Comparison of ENCODE assay signal across 14 mouse cellular contexts in the genomic region with DNA sequence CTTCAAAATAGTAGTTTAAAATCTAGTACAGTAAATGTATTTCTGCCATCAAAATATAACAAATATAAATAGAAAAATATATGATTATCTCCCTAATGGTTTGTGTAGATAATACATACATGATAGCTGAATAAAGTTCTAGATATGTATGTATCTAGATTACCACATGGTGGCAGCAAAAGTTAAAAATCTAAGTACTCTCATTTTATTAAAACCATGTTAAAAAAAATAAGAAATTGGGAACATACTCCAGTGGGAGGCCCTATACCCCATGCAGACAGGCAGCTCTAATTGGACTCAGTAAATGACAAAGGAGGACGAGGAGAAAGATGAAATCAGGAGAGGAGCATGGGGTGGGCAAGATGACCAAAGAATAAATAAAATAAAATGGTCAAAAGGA. TPM values are rescaled to one million over a fixed set of nuclear protein-coding genes. Genes with fewer than 3 reads are reported as not detected.
DNase-seq lines count a peak whose midpoint lies in the region; ATAC-seq and TF ChIP-seq lines count a peak whose summit lies in the region.
"Had no signal": no experiment of that assay in that cellular context is flagged by ENCODE, and none has a peak within 500 bp of the region (broad histone marks: within the 10 kb centered on the region; RNA-seq: fewer than 3 reads in every experiment).

No protein-coding gene starts in this region.

- H3K9ac ChIP-seq in hindbrain, postnatal 0 days (replicated peaks; ENCODE audit: low read length) = no peak overlapping the region
- H3K9ac ChIP-seq in hindbrain, embryonic 11.5 days (ENCODE audit: low read depth, low read length) = no peak overlapping the region
- H3K9ac ChIP-seq: embryonic facial prominence, embryonic 12.5 days had no signal

- no peak overlapping the region for H3K27ac ChIP-seq in cerebellum, adult 2 months (ENCODE audit: insufficient read depth, low read length)
- no peak overlapping the region for H3K27ac ChIP-seq in hindbrain, postnatal 0 days
- no peak overlapping the region for H3K27ac ChIP-seq in hindbrain, embryonic 11.5 days (ENCODE audit: low read depth, low read length)
- H3K27ac ChIP-seq: embryonic facial prominence, embryonic 12.5 days had no signal

- no peak overlapping the region for H3K4me3 ChIP-seq in cerebellum, adult 2 months (replicated peaks; ENCODE audit: insufficient read depth, low read depth, low read length)
- no peak overlapping the region for H3K4me3 ChIP-seq in hindbrain, postnatal 0 days (ENCODE audit: low read length)
- H3K4me3 ChIP-seq in hindbrain, embryonic 11.5 days (ENCODE audit: low read depth, low read length) = no peak overlapping the region
- H3K4me3 ChIP-seq: embryonic facial prominence, embryonic 12.5 days had no signal

- no peaks in the 10 kb centered on the region for H3K36me3 ChIP-seq in hindbrain, postnatal 0 days (ENCODE audit: insufficient read depth, low read length)
- H3K36me3 ChIP-seq in hindbrain, embryonic 11.5 days (ENCODE audit: control insufficient read depth, insufficient read depth, low read length) = no peaks in the 10 kb centered on the region
- H3K36me3 ChIP-seq: embryonic facial prominence, embryonic 12.5 days had no signal

- H3K27me3 ChIP-seq in cerebellum, adult 2 months (ENCODE audit: control insufficient read depth, insufficient read depth, low read length) = no peaks in the 10 kb centered on the region
- H3K27me3 ChIP-seq in hindbrain, postnatal 0 days (ENCODE audit: insufficient read depth, low read length) = no peaks in the 10 kb centered on the region
- H3K27me3 ChIP-seq in hindbrain, embryonic 11.5 days (ENCODE audit: control insufficient read depth, insufficient read depth, low read length) = no peaks in the 10 kb centered on the region
- H3K27me3 ChIP-seq: embryonic facial prominence, embryonic 12.5 days had no signal

- H3K4me2 ChIP-seq in hindbrain, postnatal 0 days (ENCODE audit: low read depth, low read length) = no peak overlapping the region
- no peak overlapping the region for H3K4me2 ChIP-seq in hindbrain, embryonic 11.5 days (replicated peaks; ENCODE audit: low read depth, low read length)
- H3K4me2 ChIP-seq: embryonic facial prominence, embryonic 12.5 days had no signal

- H3K9me3 ChIP-seq in hindbrain, postnatal 0 days (ENCODE audit: low read length) = no peaks in the 10 kb centered on the region
- no peaks in the 10 kb centered on the region for H3K9me3 ChIP-seq in hindbrain, embryonic 11.5 days (ENCODE audit: control insufficient read depth, low read length)
- H3K9me3 ChIP-seq: embryonic facial prominence, embryonic 12.5 days had no signal

- no peak for TF ChIP-seq CTCF in cerebellum, adult 2 months (IDR thresholded peaks at IDR 0.05; ENCODE audit: borderline replicate concordance, insufficient read depth, low read depth, low read length)
- peak; percentile 43 for TF ChIP-seq CTCF in hindbrain, postnatal 0 days (IDR thresholded peaks at IDR 0.05; ENCODE audit: low read depth)
- no peak for TF ChIP-seq CTCF in brain, embryonic 14.5 days (IDR thresholded peaks at IDR 0.05; ENCODE audit: borderline replicate concordance, extremely low read depth, insufficient read depth, insufficient read length)

- peak; percentile 16 for DNase-seq in cerebellum, adult 9-10 months
- no peak for DNase-seq in cerebellum, adult 2 months
- DNase-seq in hindbrain, postnatal 0 days (ENCODE audit: low spot score) = peak; percentile 73
- DNase-seq in hindbrain, embryonic 11.5 days (ENCODE audit: low spot score) = no peak
- peak; percentile 63 for DNase-seq in 3T3-L1 (ENCODE audit: low read depth, low spot score)
- DNase-seq in brain, embryonic 14.5 days (ENCODE audit: low read depth) = peak; percentile 61
- no peak for DNase-seq in urinary bladder, postnatal 14 days (ENCODE audit: low spot score)
- DNase-seq in layer of hippocampus, adult 9-10 months (ENCODE audit: low spot score) = no peak
- DNase-seq: adrenal gland, adult 8-10 months; kidney, adult 9 months; lung, postnatal 4 days had no signal

- no peaks in the 10 kb centered on the region for H3K4me1 ChIP-seq in cerebellum, adult 2 months (ENCODE audit: control insufficient read depth, insufficient read depth, low read length)
- no peaks in the 10 kb centered on the region for H3K4me1 ChIP-seq in hindbrain, postnatal 0 days (ENCODE audit: insufficient read depth, low read length)
- no peaks in the 10 kb centered on the region for H3K4me1 ChIP-seq in hindbrain, embryonic 11.5 days (replicated peaks; ENCODE audit: control insufficient read depth, insufficient read depth, low read length)
- H3K4me1 ChIP-seq: embryonic facial prominence, embryonic 12.5 days had no signal

- TF ChIP-seq POLR2A in cerebellum, adult 2 months (IDR thresholded peaks at IDR 0.05; ENCODE audit: borderline replicate concordance, insufficient read depth, low read length) = no peak
- TF ChIP-seq POLR2A in brain, embryonic 14.5 days (IDR thresholded peaks at IDR 0.05; ENCODE audit: borderline replicate concordance, extremely low read depth, insufficient read depth, insufficient read length, poor library complexity, severe bottlenecking) = no peak

- no peak for ATAC-seq in hindbrain, postnatal 0 days
- ATAC-seq in hindbrain, embryonic 11.5 days (ENCODE audit: low FRiP score) = no peak

- WGBS in cerebellum, adult 2 months = 16% methylated on average over 1 of the region's 1 CpGs
- 11% methylated on average over 1 of the region's 1 CpGs for WGBS in hindbrain, postnatal 0 days
- 67% methylated on average over 1 of the region's 1 CpGs for WGBS in hindbrain, embryonic 11.5 days

RNA-seq across cellular contexts. Expression of gene Klrg1, which starts 30.5 kb away (rescaled TPM):
- 0.06 and 0.07 TPM in 2 replicates for polyA plus RNA-seq in cerebellum, adult 2 months (2012; rRNA removed)
- 0.52 TPM in 1 of 2 replicates, not detected in the other for total RNA-seq in hindbrain, postnatal 0 days (2014; rRNA removed)
- 0.74 and 1.3 TPM in 2 replicates for polyA plus RNA-seq in hindbrain, postnatal 0 days (2015; fragmentation: Nextera tagmentation; extraction: Ambion mirVana)
- 0.20 and 0.28 TPM in 2 replicates for polyA plus RNA-seq in hindbrain, embryonic 11.5 days (2014; fragmentation: Nextera tagmentation; extraction: Ambion mirVana)
- 0.57 and 0.60 TPM in 2 replicates for polyA plus RNA-seq in brain, embryonic 14.5 days (2012; rRNA removed)
- total RNA-seq: hematopoietic stem cell, adult 5-6 weeks had no signal
- polyA plus RNA-seq: liver, adult 2 months had no signal

RNA-seq across cellular contexts. Expression of gene M6pr, which starts 56.4 kb away (rescaled TPM):
- 90.5 and 94.9 TPM in 2 replicates for polyA plus RNA-seq in cerebellum, adult 2 months (2012; rRNA removed)
- 48.5 and 48.8 TPM in 2 replicates for total RNA-seq in hindbrain, postnatal 0 days (2014; rRNA removed)
- 46.7 and 48.5 TPM in 2 replicates for polyA plus RNA-seq in hindbrain, postnatal 0 days (2015; fragmentation: Nextera tagmentation; extraction: Ambion mirVana)
- polyA plus RNA-seq in hindbrain, embryonic 11.5 days (2014; fragmentation: Nextera tagmentation; extraction: Ambion mirVana) = 84.4 and 91.4 TPM in 2 replicates
- polyA plus RNA-seq in brain, embryonic 14.5 days (2012; rRNA removed) = 42.7 and 42.8 TPM in 2 replicates

Comparison
In these comparisons a context has a peak if more than half of its experiments do, and no peak if none do; other contexts are left out.
1. DNase-seq: peak in cerebellum, adult 9-10 months (single experiment), hindbrain, postnatal 0 days (single experiment), 3T3-L1 (single experiment) and brain, embryonic 14.5 days (single experiment); none in cerebellum, adult 2 months (0 of 2), hindbrain, embryonic 11.5 days (single experiment), urinary bladder, postnatal 14 days (single experiment) and layer of hippocampus, adult 9-10 months (single experiment).